Mouse (Mus musculus) hindbrain, postnatal 0 days (tissue): ENCODE measurements around the gene Amh. TPM values are rescaled to one million over a fixed set of nuclear protein-coding genes. Genes with fewer than 3 reads are reported as not detected.

Source experiments
- ATAC-seq: fragments of 200-750 bp; cut with Nextera tagmentation; 2 replicates; pipeline ENCODE4 v1.8.0; 2017; ENCODE audit warnings: mild to moderate bottlenecking, moderate TSS enrichment, moderate library complexity
- DNase-seq: peaks from one replicate; pipeline ENCODE4 v3.0.0-alpha.2; 2015; ENCODE audit warnings: low spot score
- H3K27ac ChIP-seq: fragments of 300-500 bp; sonication (generic); 2 replicates; pipeline ENCODE4 v1.5.1; 2014; ENCODE audit warnings: mild to moderate bottlenecking
- H3K27me3 ChIP-seq: fragments of 300-500 bp; sonication (generic); 2 replicates; pipeline ENCODE4 v1.6.1; 2014; ENCODE audit warnings: low read length, mixed read lengths; ENCODE audit not compliant: insufficient read depth
- H3K36me3 ChIP-seq: fragments of 300-500 bp; sonication (generic); 2 replicates; pipeline ENCODE4 v1.6.1; 2014; ENCODE audit warnings: low read length, mixed read lengths; ENCODE audit not compliant: insufficient read depth
- H3K4me1 ChIP-seq: fragments of 300-500 bp; sonication (generic); 2 replicates; pipeline ENCODE4 v1.6.1; 2014; ENCODE audit warnings: antibody characterized with exemption, low read length, mixed read lengths; ENCODE audit not compliant: insufficient read depth
- H3K4me2 ChIP-seq: fragments of 300-500 bp; sonication (generic); 2 replicates; pipeline ENCODE4 v1.6.1; 2014; ENCODE audit warnings: low read depth, mild to moderate bottlenecking, low read length, moderate library complexity, mixed read lengths
- H3K4me3 ChIP-seq: fragments of 300-500 bp; sonication (generic); 2 replicates; pipeline ENCODE4 v1.5.1; 2014; ENCODE audit warnings: low read length
- H3K9ac ChIP-seq: fragments of 300-500 bp; sonication (generic); replicated peaks from 2 replicates; pipeline ENCODE4 v1.6.1; 2014; ENCODE audit warnings: mild to moderate bottlenecking, low read length, moderate library complexity, mixed read lengths
- H3K9me3 ChIP-seq: fragments of 300-500 bp; sonication (generic); 2 replicates; pipeline ENCODE4 v1.6.1; 2016; ENCODE audit warnings: low read length, mixed read lengths
- CTCF ChIP-seq: IDR thresholded peaks from 2 replicates; pipeline ENCODE4 v1.5.1; 2016; ENCODE audit warnings: antibody characterized with exemption, control low read depth, low read depth
- WGBS: fragments of 180-500 bp; shearing (Covaris S2); extraction: QIAGEN DNeasy Blood & Tissue Kit; methylation state at CpG from one replicate; pipeline ENCODE4 v1.1.7; 2014; 5-methylcytosine and 5-hydroxymethylcytosine counted together
- microRNA counts: library from miRNA; unstranded; fragments of <30 nt; microRNA quantifications from one replicate; lab custom pipeline; 2015
- microRNA-seq, 2 experiments: library from miRNA; unstranded; fragments of <30 nt; microRNA quantifications; one replicate each; pipeline ENCODE4; 2016
- polyA plus RNA-seq: library from polyadenylated mRNA; unstranded; fragments of >200 nt; fragmentation: Nextera tagmentation; extraction: Ambion mirVana; gene quantifications from 2 replicates; pipeline ENCODE4 v1.2.1, GENCODE M21; 2015
- total RNA-seq: library from RNA; depleted of rRNA; stranded (reverse); fragments of >200 nt; gene quantifications from 2 replicates; pipeline ENCODE4 v1.2.3, GENCODE M21; 2014; rRNA removed

The Amh gene
- total and polyA plus RNA-seq, 2 experiments from 2014 or later: 2.6 TPM; not detected in 1

DNA sequence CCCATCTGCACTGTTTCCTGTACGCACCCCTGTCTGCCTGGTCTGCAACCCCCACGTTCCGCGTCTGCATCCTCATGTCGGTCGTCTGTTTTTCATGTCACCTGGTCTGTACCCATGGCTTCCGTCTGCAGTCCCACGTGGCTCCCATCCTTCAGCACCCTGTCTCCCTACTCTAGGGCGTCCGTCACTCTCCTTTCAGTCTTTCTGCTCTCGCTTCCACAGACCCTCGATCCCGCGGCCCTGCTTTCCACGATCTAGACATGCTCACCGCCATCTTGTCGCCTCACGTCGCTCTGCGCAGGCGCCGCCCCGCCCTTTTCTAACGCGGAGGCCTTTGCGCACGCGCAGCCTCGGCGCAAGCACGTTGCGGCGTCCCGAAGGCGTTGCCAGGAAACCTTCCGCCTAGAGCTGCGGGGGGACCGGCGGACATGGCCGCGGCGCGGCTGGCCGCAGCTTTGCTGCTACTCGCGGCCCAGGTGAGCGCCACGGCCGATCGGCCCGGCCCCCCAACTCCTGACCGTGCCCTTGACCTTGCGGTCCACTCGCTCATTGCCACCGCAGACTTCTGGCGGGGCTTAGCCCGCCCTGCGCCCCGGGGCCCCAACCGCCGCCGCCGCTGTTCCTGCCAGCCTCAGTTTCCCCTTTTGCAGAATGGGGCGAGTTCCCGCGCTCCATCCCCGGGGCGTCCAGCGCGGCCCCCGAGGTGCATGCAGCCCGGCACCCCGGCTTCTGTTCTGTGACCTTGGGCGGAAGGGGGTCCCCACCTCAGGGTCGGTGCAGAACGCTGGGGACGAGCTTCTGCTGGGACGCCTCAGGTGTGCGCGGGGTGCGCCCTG is 50.1 kb downstream of the Amh start, which contains the start of the genes Lsm7 and Sppl2b:
Gene Lsm7, minus strand, starts transcription at position 297 of the 836 bp plus-strand sequence.
Gene Sppl2b, plus strand, starts transcription at position 363 of the 836 bp plus-strand sequence.
- peak within 1 kb of the TSS; percentile 86 for H3K27ac ChIP-seq
- peak; percentile 84 for ATAC-seq
- peaks cover 16% of the 10 kb centered on the region; the same call in 1 of the 2 replicates for H3K4me1 ChIP-seq
- peak within 1 kb of the TSS; percentile 70 for H3K4me3 ChIP-seq
- DNase-seq: peak; percentile 99
- H3K4me2 ChIP-seq: peak within 1 kb of the TSS; percentile 99
- under 1% methylated on average over 81 of the region's 81 CpGs for WGBS
- H3K36me3 ChIP-seq: peaks cover 15% of the 10 kb centered on the region
- H3K9me3 ChIP-seq: no peaks in the 10 kb centered on the region
- H3K27me3 ChIP-seq: no peaks in the 10 kb centered on the region
- TF ChIP-seq CTCF: no peak
- peak within 1 kb of the TSS; percentile 84 for H3K9ac ChIP-seq

DNA sequence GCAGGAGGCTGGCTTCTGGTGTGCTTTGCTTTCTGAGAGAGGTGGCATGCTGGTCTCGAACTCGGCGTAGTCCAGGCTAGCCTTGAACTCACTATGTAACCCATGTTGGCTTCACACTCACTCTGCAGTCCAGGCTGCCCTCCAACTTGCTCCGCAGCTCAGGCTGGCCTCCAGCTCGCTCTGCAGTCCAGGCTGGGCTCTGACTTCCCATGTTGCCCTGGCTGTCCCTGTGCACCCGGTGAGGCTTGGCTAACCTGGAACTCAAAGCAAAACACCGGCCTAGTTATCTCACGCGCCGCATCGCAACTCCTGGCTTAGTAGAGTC is 50.7 kb downstream of the Amh start:
- Histone ChIP-seq H3K9me3 (no peaks in the 10 kb centered on the region), H3K27ac (peak overlapping the region; percentile 86; the same call in 1 of the 2 replicates), H3K4me3 (peak overlapping the region; percentile 70), H3K27me3 (no peaks in the 10 kb centered on the region), H3K4me2 (peak overlapping the region; percentile 99), H3K4me1 (peaks cover 16% of the 10 kb centered on the region; the same call in 1 of the 2 replicates), H3K9ac (peak overlapping the region; percentile 84), H3K36me3 (peaks cover 15% of the 10 kb centered on the region)
- ATAC-seq (no peak), DNase-seq (no peak)
- 20% methylated on average over 11 of the region's 11 CpGs for WGBS
- TF ChIP-seq CTCF: no peak

DNA sequence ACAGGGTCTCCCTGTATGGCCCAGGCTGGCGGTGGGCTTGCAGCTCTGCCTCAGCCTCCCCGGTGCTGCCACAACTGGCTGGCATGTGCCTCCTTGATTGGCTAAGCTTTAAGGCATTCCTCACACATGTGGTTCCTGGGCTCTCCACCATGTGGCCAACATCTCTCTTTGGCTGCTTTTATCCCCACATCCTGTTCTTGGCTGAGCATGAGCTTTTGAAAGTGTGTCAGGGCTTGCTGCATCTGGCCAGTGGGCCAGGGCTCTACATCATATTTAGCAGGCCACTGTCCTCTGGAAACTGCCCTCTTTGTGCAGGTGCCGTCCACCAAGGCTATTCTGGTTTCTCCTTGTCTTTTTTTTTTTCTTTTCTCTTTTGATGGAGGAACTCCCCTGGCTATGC is 51.2 kb downstream of the Amh start:
- DNase-seq (peak; percentile 53), ATAC-seq (peak; percentile 57)
- 52% methylated on average over 3 of the region's 3 CpGs for WGBS
- H3K9me3 ChIP-seq: no peaks in the 10 kb centered on the region
- peak; percentile 47 for TF ChIP-seq CTCF
- H3K4me1 ChIP-seq: peaks cover 16% of the 10 kb centered on the region; the same call in 1 of the 2 replicates
- peaks cover 14% of the 10 kb centered on the region for H3K36me3 ChIP-seq
- no peak overlapping the region for H3K9ac ChIP-seq
- no peaks in the 10 kb centered on the region for H3K27me3 ChIP-seq
- peak overlapping the region; percentile 70 for H3K4me3 ChIP-seq
- peak overlapping the region; percentile 86; the same call in 1 of the 2 replicates for H3K27ac ChIP-seq
- H3K4me2 ChIP-seq: peak overlapping the region; percentile 99

- Histone ChIP-seq H3K27me3 (no peaks in the 10 kb centered on the region), H3K4me1 (peaks cover 16% of the 10 kb centered on the region; the same call in 1 of the 2 replicates), H3K36me3 (peaks cover 14% of the 10 kb centered on the region), H3K9me3 (no peaks in the 10 kb centered on the region), H3K4me2 (peak overlapping the region; percentile 23), H3K9ac (no peak overlapping the region; the same call in 1 of the 2 replicates), H3K27ac (peak overlapping the region; percentile 86), H3K4me3 (no peak overlapping the region)
- TF ChIP-seq CTCF: no peak
- no peak for ATAC-seq
- no peak for DNase-seq
- WGBS: 75% methylated on average over 5 of the region's 5 CpGs
These were observed 51.9 kb downstream of the Amh start for GRCm38 (mm10) chr10:80856908-80857307.

MicroRNAs encoded within 50 kb of the gene (microRNA counts, 519-probe panel; counts per million panel counts)
- microRNA mmu-miR-1982 (lab: Ali Mortazavi, UCI): not detected

Small RNA genes within 50 kb of the gene (microRNA-seq; reads per million reads assigned to microRNA genes)
- gene Mir1982: 1.4 to 11.3 reads per million in 2 experiments

Other genes starting within 250 kb of the Amh start
- gene Rexo1, start 243.7 kb upstream of the Amh start, total RNA-seq: 47.2 and 51.0 TPM in 2 replicates
- 25.1 and 27.6 TPM in 2 replicates for gene Rexo1, start 243.7 kb upstream of the Amh start, polyA plus RNA-seq
- gene Klf16, start 227.9 kb upstream of the Amh start, total RNA-seq: 16.6 and 17.0 TPM in 2 replicates
- gene Klf16, start 227.9 kb upstream of the Amh start, polyA plus RNA-seq: 8.2 and 8.6 TPM in 2 replicates
- 389 and 721 TPM in 2 replicates for gene Abhd17a, start 214.9 kb upstream of the Amh start, total RNA-seq
- gene Abhd17a, start 214.9 kb upstream of the Amh start, polyA plus RNA-seq: 159 and 171 TPM in 2 replicates
- 39.5 and 43.2 TPM in 2 replicates for gene Scamp4, start 202.4 kb upstream of the Amh start, total RNA-seq
- gene Scamp4, start 202.4 kb upstream of the Amh start, polyA plus RNA-seq: 68.3 and 69.1 TPM in 2 replicates
- gene Adat3, start 202.4 kb upstream of the Amh start, total RNA-seq: 7.3 and 11.4 TPM in 2 replicates
- gene Adat3, start 202.4 kb upstream of the Amh start, polyA plus RNA-seq: 3.6 and 4.0 TPM in 2 replicates
- gene Gm49322, start 199.2 kb upstream of the Amh start, total RNA-seq: 0.54 and 2.2 TPM in 2 replicates
- 1.1 TPM in 2 replicates for gene Gm49322, start 199.2 kb upstream of the Amh start, polyA plus RNA-seq
- 128 and 156 TPM in 2 replicates for gene Csnk1g2, start 182.4 kb upstream of the Amh start, total RNA-seq
- gene Csnk1g2, start 182.4 kb upstream of the Amh start, polyA plus RNA-seq: 94.3 and 95.5 TPM in 2 replicates
- gene Btbd2, start 148.2 kb upstream of the Amh start, total RNA-seq: 209 and 213 TPM in 2 replicates
- gene Btbd2, start 148.2 kb upstream of the Amh start, polyA plus RNA-seq: 81.9 and 82.8 TPM in 2 replicates
- gene Mknk2, start 127.1 kb upstream of the Amh start, total RNA-seq: 84.5 and 95.4 TPM in 2 replicates
- gene Mknk2, start 127.1 kb upstream of the Amh start, polyA plus RNA-seq: 38.2 and 40.5 TPM in 2 replicates
- 68.3 and 76.4 TPM in 2 replicates for gene Mob3a, start 103.3 kb upstream of the Amh start, total RNA-seq
- gene Mob3a, start 103.3 kb upstream of the Amh start, polyA plus RNA-seq: 37.2 and 38.8 TPM in 2 replicates
- 31.1 and 31.6 TPM in 2 replicates for gene Izumo4, start 103.1 kb upstream of the Amh start, total RNA-seq
- gene Izumo4, start 103.1 kb upstream of the Amh start, polyA plus RNA-seq: 46.7 and 52.2 TPM in 2 replicates
- 195 and 201 TPM in 2 replicates for gene Ap3d1, start 63.0 kb upstream of the Amh start, total RNA-seq
- 99.2 and 99.7 TPM in 2 replicates for gene Ap3d1, start 63.0 kb upstream of the Amh start, polyA plus RNA-seq
- 27.2 and 27.7 TPM in 2 replicates for gene Dot1l, start 50.0 kb upstream of the Amh start, total RNA-seq
- gene Dot1l, start 50.0 kb upstream of the Amh start, polyA plus RNA-seq: 10.3 and 12.6 TPM in 2 replicates
- 14.2 and 22.0 TPM in 2 replicates for gene Sf3a2, start 7.0 kb upstream of the Amh start, total RNA-seq
- 48.7 and 53.2 TPM in 2 replicates for gene Sf3a2, start 7.0 kb upstream of the Amh start, polyA plus RNA-seq
- gene Plekhj1, start 6.6 kb upstream of the Amh start, total RNA-seq: 74.4 and 82.3 TPM in 2 replicates
- 99.4 and 103 TPM in 2 replicates for gene Plekhj1, start 6.6 kb upstream of the Amh start, polyA plus RNA-seq
- gene Jsrp1, start 8.3 kb downstream of the Amh start, total RNA-seq: 0.22 TPM in 1 of 2 replicates, not detected in the other
- gene Jsrp1, start 8.3 kb downstream of the Amh start, polyA plus RNA-seq: 1.4 and 1.6 TPM in 2 replicates
- 1,128 and 1,180 TPM in 2 replicates for gene Oaz1, start 21.4 kb downstream of the Amh start, total RNA-seq
- gene Oaz1, start 21.4 kb downstream of the Amh start, polyA plus RNA-seq: 1,097 and 1,185 TPM in 2 replicates
- 66.9 and 70.3 TPM in 2 replicates for gene Lingo3, start 38.8 kb downstream of the Amh start, total RNA-seq
- 26.6 and 28.0 TPM in 2 replicates for gene Lingo3, start 38.8 kb downstream of the Amh start, polyA plus RNA-seq
- 165 and 189 TPM in 2 replicates for gene Lsm7, start 50.0 kb downstream of the Amh start, total RNA-seq
- gene Lsm7, start 50.0 kb downstream of the Amh start, polyA plus RNA-seq: 279 and 295 TPM in 2 replicates
- 161 and 174 TPM in 2 replicates for gene Sppl2b, start 50.0 kb downstream of the Amh start, total RNA-seq
- gene Sppl2b, start 50.0 kb downstream of the Amh start, polyA plus RNA-seq: 76.0 and 76.2 TPM in 2 replicates
- gene Tmprss9, start 66.6 kb downstream of the Amh start, total RNA-seq: 0.04 and 0.10 TPM in 2 replicates
- gene Tmprss9, start 66.6 kb downstream of the Amh start, polyA plus RNA-seq: 0.14 and 0.26 TPM in 2 replicates
- gene Timm13, start 95.7 kb downstream of the Amh start, total RNA-seq: 150 and 155 TPM in 2 replicates
- 366 and 369 TPM in 2 replicates for gene Timm13, start 95.7 kb downstream of the Amh start, polyA plus RNA-seq
- 42.3 and 43.2 TPM in 2 replicates for gene Lmnb2, start 113.0 kb downstream of the Amh start, total RNA-seq
- gene Lmnb2, start 113.0 kb downstream of the Amh start, polyA plus RNA-seq: 24.8 and 25.6 TPM in 2 replicates
- gene Gadd45b, start 124.8 kb downstream of the Amh start, total RNA-seq: 4.4 and 8.2 TPM in 2 replicates
- 7.5 and 8.6 TPM in 2 replicates for gene Gadd45b, start 124.8 kb downstream of the Amh start, polyA plus RNA-seq
- 26.2 and 27.2 TPM in 2 replicates for gene Gng7, start 209.7 kb downstream of the Amh start, total RNA-seq
- gene Gng7, start 209.7 kb downstream of the Amh start, polyA plus RNA-seq: 18.9 and 22.1 TPM in 2 replicates
- gene Diras1, start 220.4 kb downstream of the Amh start, total RNA-seq: 82.0 and 106 TPM in 2 replicates
- 69.0 and 78.7 TPM in 2 replicates for gene Diras1, start 220.4 kb downstream of the Amh start, polyA plus RNA-seq
- 118 and 126 TPM in 2 replicates for gene Slc39a3, start 232.2 kb downstream of the Amh start, total RNA-seq
- 40.6 and 41.9 TPM in 2 replicates for gene Slc39a3, start 232.2 kb downstream of the Amh start, polyA plus RNA-seq